Mouse (Mus musculus) erythroblast, adult 5-6 weeks (primary cell): ENCODE measurements around the gene Arhgap21. TPM values are rescaled to one million over a fixed set of nuclear protein-coding genes. Genes with fewer than 3 reads are reported as not detected.

Experiments
- ATAC-seq: replicated peaks from 2 replicates; pipeline ENCODE4 v1.8.0; 2016; ENCODE audit warnings: moderate number of reproducible peaks, mild to moderate bottlenecking, moderate TSS enrichment, inconsistent platforms; ENCODE audit not compliant: poor library complexity, low FRiP score, severe bottlenecking
- total RNA-seq, 2 experiments: library from RNA; stranded (forward) in 1 of 2; stranded (reverse) in 1 of 2; fragments of 150-400 nt in 1 of 2; fragments of 200-764, 138-1000 nt in 1 of 2; gene quantifications; 2 replicates each; pipeline versions ENCODE4 v1.2.3 to v1.2.4; 2015 to 2017; ENCODE audit warnings: low replicate concordance in 2 of 2

Arhgap21 gene
- total RNA-seq, 2 experiments from 2014 or later, result 16.7 to 50.3 TPM

DNA sequence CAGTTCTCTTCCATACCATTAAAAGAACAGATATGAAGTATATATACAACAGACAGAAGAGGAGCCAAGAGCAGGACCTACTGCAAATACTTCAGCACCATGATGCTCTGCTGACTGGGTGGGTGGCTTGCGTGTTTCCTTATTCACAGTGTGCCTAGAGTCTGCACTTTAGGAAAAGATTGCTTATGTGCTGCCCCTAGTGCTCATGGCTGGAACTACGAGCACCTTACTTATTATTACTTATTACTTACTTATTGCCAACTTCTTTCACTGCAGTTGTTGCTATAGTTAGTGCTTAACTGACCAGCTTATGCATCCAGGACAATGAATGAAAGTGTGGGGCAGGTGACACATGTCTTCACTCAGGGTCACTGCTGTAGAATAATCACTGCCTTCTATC, 154.7 kb downstream of the Arhgap21 start:
- no peak for ATAC-seq

DNA sequence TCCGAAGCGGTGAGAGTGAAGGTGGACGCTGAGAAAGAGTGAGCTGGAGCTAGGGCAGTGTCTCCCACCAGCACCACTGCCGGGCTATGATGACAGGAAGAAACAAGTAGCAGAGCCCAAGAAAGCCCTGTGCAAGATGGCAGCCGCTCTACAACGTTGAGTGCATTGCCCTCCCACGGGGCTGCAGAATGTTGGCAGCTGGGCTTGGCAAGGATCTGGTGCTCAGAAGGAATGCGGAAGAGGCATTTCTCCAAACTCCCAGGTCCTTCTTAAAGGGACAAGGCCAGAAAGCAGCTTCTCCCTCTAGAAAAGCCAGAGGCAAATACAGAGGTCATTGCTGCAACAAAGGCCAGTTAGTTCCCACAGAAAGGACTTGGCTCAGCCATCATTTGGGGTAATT, 157.2 kb downstream of the Arhgap21 start:
- no peak for ATAC-seq

DNA sequence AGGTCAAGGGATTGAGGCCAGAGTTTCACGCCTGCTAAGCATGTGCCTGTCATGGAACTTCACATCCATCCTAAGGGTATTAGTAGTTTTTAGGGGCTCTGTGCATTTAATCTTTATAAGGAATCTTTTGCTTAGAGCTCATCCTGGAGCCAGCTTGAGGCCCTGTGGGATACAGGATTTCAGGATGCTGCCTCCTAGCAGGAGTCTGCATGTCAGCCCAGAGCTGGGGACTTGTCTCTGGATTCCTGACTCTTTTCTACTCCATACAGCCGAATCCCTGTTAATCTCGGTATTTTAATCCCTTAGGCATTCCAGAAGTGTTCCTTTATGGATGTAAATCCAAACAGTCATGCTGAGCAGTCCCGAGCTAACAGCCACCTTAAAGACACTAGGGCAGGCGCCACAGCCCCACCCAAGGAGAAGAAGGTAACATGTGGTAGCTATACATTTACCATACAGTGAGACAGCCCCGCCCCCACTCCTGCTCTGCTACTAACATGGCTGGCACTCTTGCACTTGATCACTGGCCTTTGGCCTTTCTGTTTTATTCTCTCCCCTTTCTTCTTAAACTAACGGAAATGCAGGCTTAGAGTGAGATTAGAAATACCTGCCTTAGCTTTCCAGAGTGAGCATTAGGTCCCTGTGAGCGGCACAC, 167.3 kb downstream of the Arhgap21 start:
- ATAC-seq, result no peak

Other genes starting within 250 kb of the Arhgap21 start
- gene Enkur, start 236.5 kb upstream of the Arhgap21 start, total RNA-seq (2015; ENCODE audit: low replicate concordance), result not detected in 2 replicates
- not detected in 2 replicates for gene Enkur, start 236.5 kb upstream of the Arhgap21 start, total RNA-seq (2017; ENCODE audit: low replicate concordance)
- 0.19 TPM in 1 of 2 replicates, not detected in the other for gene Thnsl1, start 236.8 kb upstream of the Arhgap21 start, total RNA-seq (2015; ENCODE audit: low replicate concordance)
- gene Thnsl1, start 236.8 kb upstream of the Arhgap21 start, total RNA-seq (2017; ENCODE audit: low replicate concordance), result 0.43 TPM in 1 of 2 replicates, not detected in the other